Mouse (Mus musculus): ENCODE data around the gene Zfp119b. TPM values are rescaled to one million over a fixed set of nuclear protein-coding genes. Genes with fewer than 3 reads are reported as not detected.
"Not testable (repeated sequence)": the region's sequence is repeated elsewhere in the genome, so short reads cannot be mapped to it uniquely, and the experiment has no call there.

Gene Zfp119b
- polyA plus RNA-seq, 1 experiment from 2014 or later = 6.8 TPM

DNA sequence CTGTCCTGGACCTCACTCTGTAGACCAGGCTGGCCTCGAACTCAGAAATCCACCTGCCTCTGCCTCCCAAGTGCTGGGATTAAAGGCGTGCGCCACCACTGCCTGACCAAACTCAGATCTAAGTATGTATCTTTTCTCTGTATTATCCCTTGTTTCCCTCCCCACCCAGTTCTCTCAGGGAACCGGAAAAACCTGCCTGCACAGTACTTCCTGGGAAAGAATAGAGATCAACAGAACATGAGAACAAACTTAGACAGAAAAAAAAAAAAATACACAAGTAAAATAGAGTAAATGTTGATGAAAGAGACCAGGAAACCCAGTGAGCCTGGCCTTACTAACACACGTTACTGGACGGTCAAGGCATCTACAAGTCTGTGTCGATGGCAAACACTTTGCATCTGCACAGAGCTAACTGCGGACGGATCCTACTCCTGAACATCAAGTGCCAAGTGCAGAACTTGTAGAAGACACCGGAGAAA, 4.9 kb downstream of the Zfp119b start:
- H3K27me3 ChIP-seq; H3K9ac ChIP-seq; H3K4me1 ChIP-seq; H3K9me3 ChIP-seq (replicated peaks): not testable (repeated sequence)
- Histone ChIP-seq H3K4me3 (replicated peaks) (peak overlapping the region; percentile 54), H3K27ac (replicated peaks) (peak overlapping the region; percentile 96), H3K4me2 (replicated peaks) (peak overlapping the region; percentile 83), H3K36me3 (peaks cover 16% of the 10 kb centered on the region; the same call in 1 of the 2 replicates)
- peak; percentile 48 for ATAC-seq (ENCODE audit: insufficient number of reproducible peaks, low FRiP score, low TSS enrichment, low read depth)
- 29% methylated on average over 10 of the region's 10 CpGs for WGBS

DNA sequence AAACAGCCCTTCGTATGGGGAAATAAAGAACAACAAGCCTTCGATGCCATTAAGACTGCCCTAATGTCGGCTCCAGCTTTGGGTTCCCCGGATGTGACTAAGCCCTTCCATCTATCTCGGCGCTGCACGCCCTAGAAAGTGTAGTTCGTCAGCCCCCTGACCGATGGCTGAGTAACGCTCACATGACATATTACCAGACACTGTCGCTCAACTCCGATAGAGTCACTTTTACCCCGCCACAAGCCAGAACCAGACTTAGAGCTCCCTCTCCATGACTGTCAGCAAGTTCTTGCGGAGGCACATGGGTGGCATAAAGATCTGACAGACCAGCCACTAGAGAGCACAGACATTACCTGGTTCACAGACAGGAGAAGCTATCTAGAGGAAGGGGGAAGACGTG, 16.1 kb downstream of the Zfp119b start:
- no peak overlapping the region for H3K27ac ChIP-seq (replicated peaks)
- no peak overlapping the region for H3K4me2 ChIP-seq (replicated peaks)
- no peaks in the 10 kb centered on the region for H3K36me3 ChIP-seq
- H3K9me3 ChIP-seq (replicated peaks) = peaks cover 3% of the 10 kb centered on the region
- no peak for ATAC-seq (ENCODE audit: insufficient number of reproducible peaks, low FRiP score, low TSS enrichment, low read depth)
- no peaks in the 10 kb centered on the region for H3K27me3 ChIP-seq
- 94% methylated on average over 15 of the region's 15 CpGs for WGBS
- H3K4me1 ChIP-seq = peaks cover 3% of the 10 kb centered on the region; the same call in 1 of the 2 replicates
- H3K9ac ChIP-seq = no peak overlapping the region
- H3K4me3 ChIP-seq (replicated peaks) = no peak overlapping the region

DNA sequence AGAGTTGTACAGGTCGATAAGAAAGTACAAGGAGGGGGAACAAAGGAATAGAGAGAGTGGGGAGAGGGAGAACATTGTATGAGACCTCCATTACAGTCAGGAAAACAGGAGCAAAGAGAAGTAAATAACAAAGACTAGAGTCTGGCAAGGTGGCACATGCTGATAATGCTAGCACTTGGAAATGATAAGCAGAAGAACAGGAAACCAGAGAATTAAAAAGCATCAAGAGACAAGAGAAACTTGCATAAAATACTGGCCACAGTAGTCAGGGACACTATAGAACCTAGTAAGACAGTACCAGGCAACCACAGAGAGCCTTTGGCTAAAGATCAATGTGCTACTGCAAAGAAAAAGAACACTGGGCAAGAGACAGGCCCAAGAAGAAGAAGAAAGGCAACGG, 16.7 kb downstream of the Zfp119b start:
- Histone ChIP-seq H3K4me2 (replicated peaks) (peak overlapping the region; percentile 79), H3K4me1 (peaks cover 3% of the 10 kb centered on the region; the same call in 1 of the 2 replicates), H3K9ac (no peak overlapping the region), H3K27ac (replicated peaks) (no peak overlapping the region), H3K9me3 (replicated peaks) (no peaks in the 10 kb centered on the region; the same call in 1 of the 2 replicates), H3K4me3 (replicated peaks) (peak overlapping the region; percentile 67), H3K27me3 (no peaks in the 10 kb centered on the region), H3K36me3 (no peaks in the 10 kb centered on the region)
- ATAC-seq (ENCODE audit: insufficient number of reproducible peaks, low FRiP score, low TSS enrichment, low read depth) = no peak
- 69% methylated on average over 2 of the region's 2 CpGs for WGBS

DNA sequence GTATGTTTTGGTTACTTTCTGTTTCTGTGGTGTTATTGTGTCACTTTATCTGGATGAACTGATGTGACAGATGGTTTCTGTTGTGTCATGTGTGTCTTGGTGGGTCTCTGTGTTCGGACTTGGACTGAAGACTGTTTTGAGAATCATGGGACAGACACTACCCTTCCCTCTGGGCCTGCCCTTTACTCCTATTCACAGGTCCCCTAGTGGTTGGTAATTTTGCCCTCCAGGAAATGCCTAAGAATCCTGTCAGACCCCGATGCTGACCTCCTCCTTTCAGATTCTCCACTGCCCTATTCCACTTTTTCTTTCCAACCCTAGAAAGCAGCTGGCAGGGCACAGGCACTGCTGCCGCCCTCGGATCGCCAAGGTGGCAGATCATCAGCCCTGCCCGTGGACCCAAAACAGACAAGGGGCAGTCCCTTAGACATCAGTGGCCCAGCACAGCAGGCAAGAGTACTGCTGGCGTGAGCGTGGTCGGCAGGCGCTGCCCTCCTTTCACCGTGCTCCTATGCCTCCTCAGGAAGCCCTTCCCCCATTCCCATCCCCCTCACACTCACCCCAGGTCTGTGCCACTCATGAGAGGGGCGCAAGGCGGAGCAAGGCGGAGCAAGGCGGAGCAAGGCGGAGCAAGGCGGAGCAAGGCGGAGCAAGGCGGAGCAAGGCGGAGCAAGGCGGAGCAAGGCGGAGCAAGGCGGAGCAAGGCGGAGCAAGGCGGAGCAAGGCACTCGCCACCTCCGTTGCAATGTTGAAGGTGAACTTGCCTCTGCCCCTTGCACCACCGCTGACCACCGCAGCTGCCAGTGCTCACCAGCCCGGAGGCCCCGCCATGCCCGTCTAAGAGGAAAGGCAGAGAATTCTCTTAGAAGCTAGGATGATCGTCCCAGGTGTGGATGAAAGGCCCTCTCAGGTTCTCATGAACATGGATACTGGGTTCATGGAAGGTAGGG, 17.5 kb downstream of the Zfp119b start:
- Histone ChIP-seq H3K4me3 (replicated peaks) (peak overlapping the region; percentile 67), H3K4me1 (peaks cover 3% of the 10 kb centered on the region; the same call in 1 of the 2 replicates), H3K27ac (replicated peaks) (peak overlapping the region; percentile 75), H3K9me3 (replicated peaks) (no peaks in the 10 kb centered on the region; the same call in 1 of the 2 replicates), H3K27me3 (no peaks in the 10 kb centered on the region), H3K9ac (peak overlapping the region; percentile 64), H3K4me2 (replicated peaks) (peak overlapping the region; percentile 79), H3K36me3 (no peaks in the 10 kb centered on the region)
- WGBS = under 1% methylated on average over 33 of the region's 33 CpGs
- ATAC-seq (ENCODE audit: insufficient number of reproducible peaks, low FRiP score, low TSS enrichment, low read depth) = peak; percentile 93

DNA sequence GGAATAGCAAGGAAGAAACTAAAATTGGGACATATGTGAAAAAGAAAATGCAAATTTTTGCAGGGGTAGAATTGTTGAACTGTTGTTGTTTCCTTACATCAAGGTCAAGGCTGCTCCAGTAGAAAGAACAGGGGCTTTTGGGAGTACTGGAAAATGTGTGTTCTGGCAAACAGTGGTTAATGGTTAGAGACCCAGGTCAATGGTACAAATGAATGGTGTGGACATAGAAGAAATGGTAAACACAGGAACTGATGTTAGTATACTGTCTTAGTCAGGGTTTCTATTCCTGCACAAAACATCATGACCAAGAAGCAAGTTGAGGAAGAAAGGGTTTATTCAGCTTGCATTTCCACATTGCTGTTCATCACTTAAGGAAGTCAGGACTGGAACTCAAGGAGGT, 42.6 kb downstream of the Zfp119b start:
- Histone ChIP-seq H3K27me3 (no peaks in the 10 kb centered on the region), H3K9me3 (replicated peaks) (no peaks in the 10 kb centered on the region)

DNA sequence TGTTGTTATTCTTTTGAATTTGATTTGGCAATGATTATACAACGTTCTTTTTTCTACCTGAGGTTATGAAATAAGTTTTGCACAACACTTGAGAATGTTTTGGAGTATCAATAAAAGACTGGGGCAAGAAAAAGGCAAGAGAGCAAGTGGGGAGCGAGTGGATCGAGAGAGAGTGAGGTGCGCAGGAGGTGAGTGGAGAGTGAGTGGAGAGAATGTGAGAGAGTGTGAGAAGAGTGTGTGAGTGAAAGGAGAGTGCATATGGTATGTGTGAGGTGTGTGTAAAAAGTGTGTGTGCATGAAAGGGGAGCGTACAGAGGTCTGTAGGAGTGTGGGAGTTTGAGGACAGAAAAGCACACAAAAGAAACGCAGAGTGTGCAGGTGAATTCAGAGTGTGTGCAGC, 45.2 kb downstream of the Zfp119b start:
- no peak for ATAC-seq (ENCODE audit: insufficient number of reproducible peaks, low FRiP score, low TSS enrichment, low read depth)
- 77% methylated on average over 6 of the region's 6 CpGs for WGBS

More for the DNA sequence above, 42.6 kb downstream of the Zfp119b start:
- no peak overlapping the region for H3K27ac ChIP-seq (replicated peaks)
- H3K4me3 ChIP-seq (replicated peaks) = no peak overlapping the region
- H3K4me2 ChIP-seq (replicated peaks) = no peak overlapping the region
- no peak for ATAC-seq (ENCODE audit: insufficient number of reproducible peaks, low FRiP score, low TSS enrichment, low read depth)
- H3K9ac ChIP-seq = no peak overlapping the region
- H3K4me1 ChIP-seq = no peaks in the 10 kb centered on the region
- no peaks in the 10 kb centered on the region for H3K36me3 ChIP-seq

DNA sequence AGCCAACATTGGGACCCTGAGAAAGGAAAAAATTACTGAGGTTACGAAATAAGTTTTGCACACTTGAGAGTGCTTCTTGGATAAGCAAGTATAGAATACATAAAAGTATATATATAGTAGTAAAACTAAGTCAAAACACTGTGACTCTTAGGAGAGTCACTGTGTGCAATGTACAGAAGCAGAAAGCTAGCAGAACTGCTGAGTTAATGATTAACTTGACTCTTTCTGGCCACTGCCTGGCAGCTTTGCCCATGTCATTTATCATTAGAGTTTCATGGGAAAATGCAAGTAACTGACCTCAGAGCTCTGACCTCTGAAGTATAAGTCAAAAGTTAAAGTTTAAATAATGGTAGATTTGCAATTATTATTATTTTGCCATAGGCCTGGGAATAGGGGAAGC, 45.6 kb downstream of the Zfp119b start:
- WGBS = 96% methylated on average over 1 of the region's 1 CpGs
- no peaks in the 10 kb centered on the region; the same call in 1 of the 2 replicates for H3K36me3 ChIP-seq

More for the DNA sequence above, 45.2 kb downstream of the Zfp119b start:
- Histone ChIP-seq H3K4me3 (replicated peaks) (no peak overlapping the region), H3K4me2 (replicated peaks) (no peak overlapping the region), H3K9ac (no peak overlapping the region), H3K36me3 (no peaks in the 10 kb centered on the region), H3K27me3 (no peaks in the 10 kb centered on the region), H3K27ac (replicated peaks) (no peak overlapping the region), H3K9me3 (replicated peaks) (no peaks in the 10 kb centered on the region), H3K4me1 (no peaks in the 10 kb centered on the region)

DNA sequence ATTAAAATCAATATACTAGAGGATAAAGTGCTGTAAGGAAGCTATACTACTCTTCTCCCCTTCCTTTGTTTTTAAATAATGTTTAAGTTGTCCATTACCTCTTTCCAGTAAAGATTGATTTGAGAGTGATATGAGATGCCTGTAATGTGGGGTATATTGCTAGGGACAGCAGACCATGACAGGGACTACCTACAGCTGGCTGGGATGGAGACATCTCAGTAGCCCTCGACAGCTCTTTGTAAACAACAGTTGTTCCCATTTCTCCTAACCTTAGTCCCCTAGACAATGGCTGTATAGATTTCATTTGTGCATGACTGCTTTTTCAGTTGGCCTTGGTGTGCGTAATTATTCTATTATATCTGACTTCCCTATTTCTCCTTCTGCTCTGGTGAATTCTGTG, 46.2 kb downstream of the Zfp119b start:
- H3K4me3 ChIP-seq (replicated peaks) = no peak overlapping the region
- 76% methylated on average over 2 of the region's 2 CpGs for WGBS
- no peak overlapping the region for H3K9ac ChIP-seq
- H3K36me3 ChIP-seq = peaks cover 5% of the 10 kb centered on the region
- no peaks in the 10 kb centered on the region for H3K4me1 ChIP-seq
- ATAC-seq (ENCODE audit: insufficient number of reproducible peaks, low FRiP score, low TSS enrichment, low read depth) = no peak
- 0 out of 2 replicates have a peak, but pooled peaks cover 5% of the 10 kb centered on the region for H3K9me3 ChIP-seq (replicated peaks)
- H3K27ac ChIP-seq (replicated peaks) = no peak overlapping the region
- no peaks in the 10 kb centered on the region for H3K27me3 ChIP-seq
- no peak overlapping the region for H3K4me2 ChIP-seq (replicated peaks)

More for the DNA sequence above, 45.6 kb downstream of the Zfp119b start:
- Histone ChIP-seq H3K27ac (replicated peaks) (no peak overlapping the region), H3K4me3 (replicated peaks) (no peak overlapping the region), H3K9me3 (replicated peaks) (no peaks in the 10 kb centered on the region), H3K27me3 (no peaks in the 10 kb centered on the region), H3K4me1 (no peaks in the 10 kb centered on the region), H3K4me2 (replicated peaks) (no peak overlapping the region), H3K9ac (no peak overlapping the region)
- ATAC-seq (ENCODE audit: insufficient number of reproducible peaks, low FRiP score, low TSS enrichment, low read depth) = no peak

DNA sequence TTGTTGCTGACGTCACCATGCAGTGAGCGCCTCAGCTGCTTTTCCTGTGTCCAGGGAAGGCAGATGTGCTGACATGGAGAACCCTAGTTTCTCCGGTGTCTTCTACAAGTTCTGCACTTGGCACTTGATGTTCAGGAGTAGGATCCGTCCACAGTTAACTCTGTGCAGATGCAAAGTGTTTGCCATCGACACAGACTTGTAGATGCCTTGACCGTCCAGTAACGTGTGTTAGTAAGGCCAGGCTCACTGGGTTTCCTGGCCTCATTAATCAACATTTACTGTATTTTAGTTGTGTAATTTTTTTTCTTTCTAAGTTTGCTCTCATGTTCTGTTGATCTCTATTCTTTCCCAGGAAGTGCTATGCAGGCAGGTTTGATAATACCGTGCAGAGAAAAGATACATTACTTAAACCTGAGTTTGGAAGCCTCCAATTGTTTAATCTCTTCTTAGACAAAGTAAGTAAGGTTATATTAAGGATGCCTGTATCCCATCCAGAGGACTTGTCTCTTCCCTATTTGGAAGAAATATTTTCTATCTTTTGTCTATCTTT, 56.8 kb downstream of the Zfp119b start:
- H3K9ac ChIP-seq = 0 out of 2 replicates have a peak overlapping the region, but pooled peaks have one; percentile 6
- H3K27ac ChIP-seq (replicated peaks) = peak overlapping the region; percentile 65; the same call in 1 of the 2 replicates
- H3K4me1 ChIP-seq; H3K9me3 ChIP-seq (replicated peaks); ATAC-seq (ENCODE audit: insufficient number of reproducible peaks, low FRiP score, low TSS enrichment, low read depth); H3K36me3 ChIP-seq; H3K27me3 ChIP-seq: not testable (repeated sequence)
- peak overlapping the region; percentile 47 for H3K4me2 ChIP-seq (replicated peaks)
- peak overlapping the region; percentile 53 for H3K4me3 ChIP-seq (replicated peaks)
- 9% methylated on average over 6 of the region's 8 CpGs for WGBS

All from embryonic facial prominence, embryonic 15.5 days (tissue).